Mouse (Mus musculus) C2C12 (cell line): ENCODE measurements around the gene Olfr51.
"Not testable (repeated sequence)": the region's sequence is repeated elsewhere in the genome, so short reads cannot be mapped to it uniquely, and the experiment has no call there.

ENCODE experiments used
- CTCF ChIP-seq: IDR thresholded peaks from one replicate; pipeline ENCODE4 v1.5.1; 2011; ENCODE audit not compliant: control insufficient read depth, insufficient read depth, insufficient read length
- MAX ChIP-seq: IDR thresholded peaks from one replicate; pipeline ENCODE4 v1.6.1; 2011; ENCODE audit warnings: mild to moderate bottlenecking, control low read depth
- MYOG ChIP-seq: IDR thresholded peaks from one replicate; pipeline ENCODE4 v1.6.1; 2011; ENCODE audit not compliant: control insufficient read depth, insufficient read length; ENCODE audit errors: extremely low read depth

DNA sequence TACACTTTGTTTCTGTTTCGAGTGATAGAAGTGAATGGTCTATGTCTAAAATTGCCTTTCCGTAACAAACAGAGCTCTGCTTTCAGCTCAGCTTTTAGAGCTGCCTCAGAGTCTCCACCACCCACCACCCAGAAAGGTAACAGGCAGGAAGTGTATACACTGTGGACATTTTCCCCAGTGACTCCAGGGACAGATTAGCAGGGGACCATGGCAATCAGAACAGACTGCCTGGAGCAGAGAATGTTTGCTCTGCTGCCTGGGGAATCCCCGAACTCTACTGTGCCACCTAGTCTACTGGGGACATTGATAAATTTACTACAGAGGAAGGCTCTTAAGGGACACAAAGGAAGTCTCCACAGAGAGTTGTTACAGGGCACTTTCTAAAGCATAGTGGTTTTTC is 41.4 kb downstream of the Olfr51 start:
- not testable (repeated sequence) for TF ChIP-seq CTCF, MYOG, MAX
